Mouse (Mus musculus) midbrain, embryonic 16.5 days (tissue): ENCODE results near the gene Prrc2c. TPM values are rescaled to one million over a fixed set of nuclear protein-coding genes. Genes with fewer than 3 reads are reported as not detected.

Source experiments
- ATAC-seq: fragments of 200-750 bp; cut with Nextera tagmentation; 2 replicates; pipeline ENCODE4 v1.8.0; 2017; ENCODE audit warnings: moderate TSS enrichment
- H3K27ac ChIP-seq: fragments of 300-500 bp; sonication (generic); 2 replicates; pipeline ENCODE4 v1.5.1; 2014; ENCODE audit warnings: mild to moderate bottlenecking, low read length, mixed read lengths
- H3K27me3 ChIP-seq: fragments of 300-500 bp; sonication (generic); 2 replicates; pipeline ENCODE4 v1.6.1; 2014; ENCODE audit warnings: low read depth, low read length, mixed read lengths; ENCODE audit not compliant: control insufficient read depth, insufficient read depth
- H3K36me3 ChIP-seq: fragments of 300-500 bp; sonication (generic); 2 replicates; pipeline ENCODE4 v1.6.1; 2014; ENCODE audit warnings: mild to moderate bottlenecking, low read length, moderate library complexity, mixed read lengths; ENCODE audit not compliant: control insufficient read depth, insufficient read depth
- H3K4me1 ChIP-seq: fragments of 300-500 bp; sonication (generic); 2 replicates; pipeline ENCODE4 v1.6.1; 2014; ENCODE audit warnings: mild to moderate bottlenecking, low read length, mixed read lengths; ENCODE audit not compliant: control insufficient read depth, insufficient read depth
- H3K4me2 ChIP-seq: fragments of 300-500 bp; sonication (generic); 2 replicates; pipeline ENCODE4 v1.6.1; 2014; ENCODE audit warnings: mild to moderate bottlenecking, low read length, mixed read lengths
- H3K4me3 ChIP-seq: fragments of 300-500 bp; sonication (generic); 2 replicates; pipeline ENCODE4 v1.5.1; 2014; ENCODE audit warnings: low read depth, mild to moderate bottlenecking, low read length, moderate library complexity, mixed read lengths
- H3K9ac ChIP-seq: fragments of 300-500 bp; sonication (generic); 2 replicates; pipeline ENCODE4 v1.6.1; 2014; ENCODE audit warnings: low read depth, low read length, mixed read lengths
- H3K9me3 ChIP-seq: fragments of 300-500 bp; sonication (generic); replicated peaks from 2 replicates; pipeline ENCODE4 v1.6.1; 2014; ENCODE audit warnings: mild to moderate bottlenecking, low read length, mixed read lengths; ENCODE audit not compliant: control insufficient read depth, poor library complexity, severe bottlenecking
- WGBS: fragments of 180-500 bp; shearing (Covaris S2); extraction: QIAGEN DNeasy Blood & Tissue Kit; methylation state at CpG from one replicate; pipeline ENCODE4 v1.1.7; 2014; 5-methylcytosine and 5-hydroxymethylcytosine counted together
- polyA plus RNA-seq: library from polyadenylated mRNA; unstranded; fragments of >200 nt; fragmentation: Nextera tagmentation; extraction: Ambion mirVana; gene quantifications from 2 replicates; pipeline ENCODE4 v1.2.1, GENCODE M21; 2015

Gene Prrc2c
- polyA plus RNA-seq, 1 experiment from 2014 or later = 121 TPM

DNA sequence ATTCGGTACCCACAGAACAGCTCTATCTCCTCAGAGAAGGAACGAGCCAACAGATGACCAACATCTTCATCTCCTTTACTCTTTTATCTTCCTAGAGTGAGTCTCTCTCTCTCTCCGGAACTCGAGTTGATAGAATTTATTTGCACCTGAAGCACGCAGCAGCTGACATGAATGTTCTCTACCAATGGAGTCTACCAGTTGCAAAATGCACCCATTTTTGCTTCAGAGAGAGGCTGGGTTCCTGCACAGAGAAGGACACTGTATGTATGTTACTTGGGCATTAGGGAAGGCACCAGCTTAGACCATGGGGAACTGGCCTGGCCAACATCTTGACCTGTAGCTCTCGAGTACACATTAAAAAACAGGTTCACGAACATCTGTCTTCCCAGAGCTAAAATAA is 82.2 kb downstream of the Prrc2c start, which contains the start of gene Myocos:
Gene Myocos (minus strand): TSS at position 101 of the 400 bp plus-strand sequence.
- Histone ChIP-seq H3K36me3 (no peaks in the 10 kb centered on the region), H3K9ac (no peak within 1 kb of the TSS), H3K27me3 (no peaks in the 10 kb centered on the region), H3K9me3 (no peaks in the 10 kb centered on the region), H3K27ac (no peak within 1 kb of the TSS), H3K4me3 (no peak within 1 kb of the TSS), H3K4me2 (no peak within 1 kb of the TSS), H3K4me1 (no peaks in the 10 kb centered on the region)
- 92% methylated on average over 7 of the region's 7 CpGs for WGBS
- no peak for ATAC-seq

DNA sequence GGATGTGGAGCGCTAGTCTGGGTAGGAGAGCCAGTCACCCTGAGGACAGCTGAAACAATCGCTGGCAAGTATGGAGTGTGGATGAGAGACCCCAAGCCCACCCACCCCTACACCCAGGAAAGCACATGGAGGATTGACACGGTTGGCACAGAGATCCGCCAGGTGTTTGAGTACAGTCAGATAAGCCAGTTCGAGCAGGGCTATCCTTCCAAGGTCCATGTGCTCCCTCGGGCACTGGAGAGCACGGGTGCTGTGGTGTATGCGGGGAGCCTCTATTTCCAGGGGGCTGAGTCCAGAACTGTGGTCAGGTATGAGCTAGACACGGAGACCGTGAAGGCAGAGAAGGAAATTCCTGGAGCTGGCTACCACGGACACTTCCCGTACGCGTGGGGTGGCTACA is 91.9 kb downstream of the Prrc2c start:
- no peaks in the 10 kb centered on the region for H3K4me1 ChIP-seq
- H3K4me3 ChIP-seq = no peak overlapping the region
- 94% methylated on average over 14 of the region's 14 CpGs for WGBS
- no peaks in the 10 kb centered on the region for H3K9me3 ChIP-seq
- no peak for ATAC-seq
- no peak overlapping the region for H3K9ac ChIP-seq
- H3K4me2 ChIP-seq = no peak overlapping the region
- H3K36me3 ChIP-seq = no peaks in the 10 kb centered on the region
- H3K27ac ChIP-seq = no peak overlapping the region
- H3K27me3 ChIP-seq = no peaks in the 10 kb centered on the region

- H3K9me3 ChIP-seq = no peaks in the 10 kb centered on the region
- H3K4me2 ChIP-seq = no peak overlapping the region
- no peak overlapping the region for H3K4me3 ChIP-seq
- ATAC-seq = no peak
- no peak overlapping the region for H3K9ac ChIP-seq
- no peaks in the 10 kb centered on the region for H3K27me3 ChIP-seq
- 85% methylated on average over 10 of the region's 10 CpGs for whole genome bisulfite sequencing
- no peaks in the 10 kb centered on the region for H3K36me3 ChIP-seq
- H3K4me1 ChIP-seq = no peaks in the 10 kb centered on the region
- H3K27ac ChIP-seq = no peak overlapping the region
These were observed 94.2 kb downstream of the Prrc2c start for GRCm38 (mm10) chr1:162646083-162646686.

- Histone ChIP-seq H3K4me3 (no peak overlapping the region), H3K9me3 (no peaks in the 10 kb centered on the region), H3K4me2 (no peak overlapping the region), H3K27ac (no peak overlapping the region), H3K36me3 (no peaks in the 10 kb centered on the region), H3K27me3 (no peaks in the 10 kb centered on the region), H3K9ac (no peak overlapping the region), H3K4me1 (no peaks in the 10 kb centered on the region)
- ATAC-seq = peak; percentile 57
- 27% methylated on average over 4 of the region's 4 CpGs for WGBS
These were observed 96.6 kb downstream of the Prrc2c start for GRCm38 (mm10) chr1:162643752-162644151.

GRCm38 (mm10) chr1:162642591-162642990 is 97.8 kb downstream of the Prrc2c start:
- peak; percentile 69; the same call in 1 of the 2 replicates for ATAC-seq
- Histone ChIP-seq H3K4me1 (no peaks in the 10 kb centered on the region), H3K9me3 (no peaks in the 10 kb centered on the region), H3K27me3 (no peaks in the 10 kb centered on the region), H3K27ac (no peak overlapping the region), H3K4me2 (no peak overlapping the region), H3K9ac (no peak overlapping the region), H3K4me3 (no peak overlapping the region), H3K36me3 (no peaks in the 10 kb centered on the region)
- 75% methylated on average over 3 of the region's 3 CpGs for WGBS

DNA sequence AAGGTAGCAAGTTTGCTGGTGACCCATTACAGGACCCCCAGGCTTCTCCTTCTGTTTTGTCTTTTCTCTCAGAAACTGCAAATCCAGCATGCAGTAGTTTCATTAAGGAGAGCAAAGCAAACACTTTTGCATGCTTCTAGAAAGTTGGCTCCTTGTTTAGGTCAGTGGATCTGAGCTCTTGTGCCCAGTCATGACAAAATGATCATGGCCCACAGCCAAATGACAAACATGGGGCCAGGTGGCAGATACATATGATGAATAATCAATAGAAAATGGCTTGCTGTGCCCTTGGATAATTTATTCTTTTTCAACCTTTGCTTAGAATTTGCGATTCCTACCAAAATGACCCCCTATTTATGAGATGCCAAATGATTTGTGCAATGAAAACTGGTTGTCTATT is 100.5 kb downstream of the Prrc2c start:
- Histone ChIP-seq H3K36me3 (no peaks in the 10 kb centered on the region), H3K9ac (no peak overlapping the region), H3K4me3 (no peak overlapping the region), H3K4me2 (no peak overlapping the region), H3K27me3 (no peaks in the 10 kb centered on the region), H3K4me1 (no peaks in the 10 kb centered on the region), H3K9me3 (no peaks in the 10 kb centered on the region), H3K27ac (no peak overlapping the region)
- WGBS = 71% methylated on average over 1 of the region's 1 CpGs
- no peak for ATAC-seq

DNA sequence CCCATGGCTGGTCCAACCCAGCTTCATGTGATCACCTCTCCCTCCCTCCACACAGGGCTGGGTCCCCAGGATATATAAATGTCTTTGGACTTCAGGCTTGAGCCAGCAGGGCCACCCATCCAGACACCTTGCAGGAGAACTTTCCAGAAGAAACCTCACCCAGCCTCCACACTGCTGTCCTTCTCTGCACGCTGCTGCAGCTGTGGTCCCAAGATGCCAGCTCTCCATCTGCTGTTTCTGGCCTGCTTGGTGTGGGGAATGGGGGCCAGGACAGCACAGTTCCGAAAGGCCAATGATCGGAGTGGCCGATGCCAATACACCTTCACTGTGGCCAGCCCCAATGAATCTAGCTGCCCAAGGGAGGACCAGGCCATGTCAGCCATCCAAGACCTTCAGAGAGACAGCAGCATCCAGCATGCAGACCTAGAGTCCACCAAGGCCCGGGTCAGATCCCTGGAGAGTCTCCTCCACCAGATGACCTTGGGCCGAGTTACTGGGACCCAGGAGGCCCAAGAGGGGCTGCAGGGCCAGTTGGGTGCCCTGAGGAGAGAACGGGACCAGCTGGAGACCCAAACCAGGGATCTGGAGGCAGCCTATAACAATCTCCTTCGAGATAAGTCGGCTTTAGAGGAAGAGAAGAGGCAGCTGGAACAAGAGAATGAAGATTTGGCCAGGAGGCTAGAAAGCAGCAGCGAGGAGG is 101.2 kb downstream of the Prrc2c start, which contains the start of gene Myoc:
Gene Myoc (plus strand): TSS at position 105 of the 700 bp plus-strand sequence.
- Histone ChIP-seq H3K4me3 (no peak within 1 kb of the TSS), H3K27me3 (no peaks in the 10 kb centered on the region), H3K4me1 (no peaks in the 10 kb centered on the region), H3K27ac (no peak within 1 kb of the TSS), H3K9me3 (no peaks in the 10 kb centered on the region), H3K9ac (no peak within 1 kb of the TSS), H3K36me3 (no peaks in the 10 kb centered on the region), H3K4me2 (no peak within 1 kb of the TSS)
- ATAC-seq = no peak
- 85% methylated on average over 10 of the region's 10 CpGs for WGBS

GRCm38 (mm10) chr1:162638535-162638934 is 101.8 kb downstream of the Prrc2c start:
- ATAC-seq = no peak
- Histone ChIP-seq H3K9me3 (no peaks in the 10 kb centered on the region), H3K27ac (no peak overlapping the region), H3K4me1 (no peaks in the 10 kb centered on the region), H3K4me2 (no peak overlapping the region), H3K27me3 (no peaks in the 10 kb centered on the region), H3K36me3 (no peaks in the 10 kb centered on the region), H3K9ac (no peak overlapping the region), H3K4me3 (no peak overlapping the region)
- WGBS = 86% methylated on average over 4 of the region's 4 CpGs

DNA sequence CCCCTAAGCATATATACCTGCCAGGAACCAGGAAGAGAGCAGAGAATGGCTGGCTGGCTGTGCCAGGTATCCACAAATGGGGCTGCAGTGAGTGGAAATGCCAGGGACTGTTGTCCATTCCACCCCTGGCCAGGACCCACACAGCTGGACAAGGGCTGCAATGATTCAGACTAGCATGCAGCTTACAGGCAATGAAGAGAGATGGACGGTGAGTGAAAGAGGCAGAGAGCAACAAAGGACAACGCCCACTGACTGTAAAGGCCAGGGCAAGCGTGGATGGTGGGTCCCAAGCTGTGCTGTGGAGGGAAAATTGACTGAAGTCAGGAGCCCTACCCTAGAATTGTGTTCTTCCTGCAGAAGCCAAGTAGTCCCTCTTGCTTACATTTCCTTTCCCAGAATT is 103.8 kb downstream of the Prrc2c start:
- Histone ChIP-seq H3K27ac (no peak overlapping the region), H3K4me2 (no peak overlapping the region), H3K4me3 (no peak overlapping the region), H3K27me3 (no peaks in the 10 kb centered on the region), H3K4me1 (no peaks in the 10 kb centered on the region), H3K9me3 (no peaks in the 10 kb centered on the region), H3K9ac (no peak overlapping the region), H3K36me3 (no peaks in the 10 kb centered on the region)
- no peak for ATAC-seq
- 74% methylated on average over 3 of the region's 3 CpGs for WGBS
